Mouse (Mus musculus) forebrain, embryonic 10.5 days (tissue): ENCODE measurements at regions not wholly inside any gene's neighbourhood (a gene's known extent, or its start where the extent isn't known, plus 50 kb on each side); places are given as distances from the start of the nearest gene placed in this dataset.
A peak's percentile ranks its signal among the peaks of the same experiment; 100 is the strongest.

Experiments
- DNase-seq: peaks from one replicate; pipeline ENCODE4 v3.0.0-alpha.2; 2017; ENCODE audit warnings: low spot score; ENCODE audit errors: extremely low spot score
- H3K27ac ChIP-seq: fragments of 300-500 bp; sonication (generic); 2 replicates; pipeline ENCODE4 v1.5.1; 2016; ENCODE audit warnings: mild to moderate bottlenecking
- H3K27me3 ChIP-seq: fragments of 300-500 bp; sonication (generic); 2 replicates; pipeline ENCODE4 v1.6.1; 2016; ENCODE audit warnings: mild to moderate bottlenecking; ENCODE audit not compliant: poor library complexity, severe bottlenecking
- H3K36me3 ChIP-seq: fragments of 300-500 bp; sonication (generic); replicated peaks from 2 replicates; pipeline ENCODE4 v1.6.1; 2016; ENCODE audit warnings: mild to moderate bottlenecking, moderate library complexity
- H3K4me1 ChIP-seq: fragments of 300-500 bp; sonication (generic); 2 replicates; pipeline ENCODE4 v1.6.1; 2016
- H3K4me3 ChIP-seq: fragments of 300-500 bp; sonication (generic); 2 replicates; pipeline ENCODE4 v1.5.1; 2016; ENCODE audit warnings: mild to moderate bottlenecking, moderate library complexity
- H3K9me3 ChIP-seq: fragments of 300-500 bp; sonication (generic); 2 replicates; pipeline ENCODE4 v1.6.1; 2016; ENCODE audit warnings: mild to moderate bottlenecking, moderate library complexity
- WGBS: fragments of 180-500 bp; shearing (Covaris S2); methylation state at CpG from one replicate; pipeline ENCODE4 v1.1.7; 2016; 5-methylcytosine and 5-hydroxymethylcytosine counted together

GRCm38 (mm10) chr16:93140535-93141110, 314.7 kb upstream of the Runx1 start:
- DNase-seq = no peak
- H3K27ac ChIP-seq = no peak overlapping the region
- H3K27me3 ChIP-seq = no peaks in the 10 kb centered on the region; the same call in 1 of the 2 replicates
- no peak overlapping the region for H3K4me3 ChIP-seq
- H3K36me3 ChIP-seq = no peaks in the 10 kb centered on the region
- WGBS = 61% methylated on average over 15 of the region's 15 CpGs
- peaks cover 17% of the 10 kb centered on the region for H3K4me1 ChIP-seq
- no peaks in the 10 kb centered on the region for H3K9me3 ChIP-seq

GRCm38 (mm10) chr16:93137249-93137648, 311.3 kb upstream of the Runx1 start:
- Histone ChIP-seq H3K36me3 (no peaks in the 10 kb centered on the region), H3K9me3 (no peaks in the 10 kb centered on the region), H3K27ac (no peak overlapping the region), H3K4me3 (no peak overlapping the region), H3K27me3 (no peaks in the 10 kb centered on the region; the same call in 1 of the 2 replicates), H3K4me1 (peaks cover 17% of the 10 kb centered on the region)
- no peak for DNase-seq
- 85% methylated on average over 1 of the region's 1 CpGs for WGBS

- no peak overlapping the region for H3K27ac ChIP-seq
- H3K36me3 ChIP-seq = no peaks in the 10 kb centered on the region
- H3K4me3 ChIP-seq = no peak overlapping the region
- H3K4me1 ChIP-seq = no peaks in the 10 kb centered on the region
- no peaks in the 10 kb centered on the region for H3K9me3 ChIP-seq
- 91% methylated on average over 5 of the region's 5 CpGs for WGBS
- no peaks in the 10 kb centered on the region for H3K27me3 ChIP-seq
- DNase-seq = no peak
Measured at GRCm38 (mm10) chr16:93131404-93131803, 305.5 kb upstream of the Runx1 start.

GRCm38 (mm10) chr16:93130622-93131021, 304.7 kb upstream of the Runx1 start:
- Histone ChIP-seq H3K27ac (0 out of 2 replicates have a peak overlapping the region, but pooled peaks have one; percentile 30), H3K4me3 (no peak overlapping the region), H3K9me3 (no peaks in the 10 kb centered on the region), H3K4me1 (no peaks in the 10 kb centered on the region), H3K36me3 (no peaks in the 10 kb centered on the region), H3K27me3 (no peaks in the 10 kb centered on the region)
- no peak for DNase-seq
- 81% methylated on average over 6 of the region's 6 CpGs for WGBS

GRCm38 (mm10) chr16:93123707-93124106, 297.8 kb upstream of the Runx1 start:
- H3K4me3 ChIP-seq = no peak overlapping the region
- no peaks in the 10 kb centered on the region for H3K9me3 ChIP-seq
- no peaks in the 10 kb centered on the region for H3K4me1 ChIP-seq
- no peaks in the 10 kb centered on the region for H3K36me3 ChIP-seq
- DNase-seq = no peak
- 93% methylated on average over 7 of the region's 8 CpGs for whole genome bisulfite sequencing
- no peaks in the 10 kb centered on the region for H3K27me3 ChIP-seq
- no peak overlapping the region for H3K27ac ChIP-seq

- Histone ChIP-seq H3K27me3 (no peaks in the 10 kb centered on the region), H3K36me3 (no peaks in the 10 kb centered on the region), H3K27ac (no peak overlapping the region), H3K9me3 (no peaks in the 10 kb centered on the region), H3K4me1 (no peaks in the 10 kb centered on the region), H3K4me3 (no peak overlapping the region)
- WGBS = 78% methylated on average over 16 of the region's 16 CpGs
- no peak for DNase-seq
Measured at GRCm38 (mm10) chr16:93116111-93116969, 290.4 kb upstream of the Runx1 start.

GRCm38 (mm10) chr16:93110912-93111311, 285.0 kb upstream of the Runx1 start:
- no peak for DNase-seq
- Histone ChIP-seq H3K27ac (no peak overlapping the region), H3K4me1 (no peaks in the 10 kb centered on the region), H3K4me3 (no peak overlapping the region), H3K36me3 (no peaks in the 10 kb centered on the region), H3K27me3 (no peaks in the 10 kb centered on the region), H3K9me3 (no peaks in the 10 kb centered on the region)
- WGBS = 85% methylated on average over 3 of the region's 3 CpGs

GRCm38 (mm10) chr16:93110451-93110850, 284.5 kb upstream of the Runx1 start:
- Histone ChIP-seq H3K9me3 (no peaks in the 10 kb centered on the region), H3K27ac (no peak overlapping the region), H3K4me1 (no peaks in the 10 kb centered on the region), H3K27me3 (no peaks in the 10 kb centered on the region), H3K36me3 (no peaks in the 10 kb centered on the region), H3K4me3 (no peak overlapping the region)
- DNase-seq = no peak
- 86% methylated on average over 6 of the region's 6 CpGs for WGBS

DNA sequence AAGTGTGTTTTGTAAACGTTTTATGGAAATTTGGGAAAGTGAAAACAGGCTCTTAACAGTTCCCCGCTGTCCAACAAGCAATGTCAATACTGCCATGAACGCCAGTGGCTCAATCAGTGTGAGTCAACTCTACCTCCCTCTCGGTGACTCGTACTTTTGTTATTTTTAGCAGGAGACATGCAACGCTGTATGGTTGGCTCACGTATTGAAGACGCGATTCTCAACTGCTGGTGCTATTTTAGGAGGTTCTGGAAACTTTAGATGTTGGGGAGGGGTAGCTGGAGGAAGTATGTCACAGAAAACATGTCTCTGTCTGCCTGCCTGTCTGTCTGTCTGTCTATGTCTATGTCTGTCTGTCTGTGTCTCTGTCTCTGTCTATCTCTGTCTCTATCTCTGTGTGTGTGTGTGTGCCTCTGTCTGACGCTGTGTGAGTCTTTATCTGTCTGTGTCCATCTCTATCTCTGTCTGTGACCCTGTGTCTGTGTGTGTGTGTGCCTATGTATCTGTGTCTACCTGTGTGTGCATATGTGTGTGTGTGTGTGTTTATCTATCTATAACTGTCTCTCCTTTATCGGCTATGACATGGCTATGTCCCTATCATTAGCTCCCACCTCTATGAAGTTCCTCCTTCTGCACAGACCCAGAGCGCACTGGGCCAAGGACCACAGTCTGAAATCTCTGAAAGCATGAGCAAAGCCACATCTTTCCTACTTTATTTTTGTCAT, 283.9 kb upstream of the Runx1 start:
- WGBS = 92% methylated on average over 12 of the region's 12 CpGs
- no peaks in the 10 kb centered on the region for H3K36me3 ChIP-seq

GRCm38 (mm10) chr16:93107524-93107845, 281.5 kb upstream of the Runx1 start:
- WGBS = 90% methylated on average over 5 of the region's 5 CpGs
- no peaks in the 10 kb centered on the region for H3K27me3 ChIP-seq
- no peaks in the 10 kb centered on the region for H3K36me3 ChIP-seq
- H3K9me3 ChIP-seq = no peaks in the 10 kb centered on the region
- no peak overlapping the region for H3K27ac ChIP-seq
- no peaks in the 10 kb centered on the region for H3K4me1 ChIP-seq
- H3K4me3 ChIP-seq = no peak overlapping the region
- no peak for DNase-seq

More for the DNA sequence above, 283.9 kb upstream of the Runx1 start:
- H3K9me3 ChIP-seq = no peaks in the 10 kb centered on the region
- no peaks in the 10 kb centered on the region for H3K27me3 ChIP-seq
- no peak overlapping the region for H3K27ac ChIP-seq
- H3K4me3 ChIP-seq = no peak overlapping the region
- DNase-seq = no peak
- H3K4me1 ChIP-seq = no peaks in the 10 kb centered on the region

- Histone ChIP-seq H3K36me3 (no peaks in the 10 kb centered on the region), H3K9me3 (no peaks in the 10 kb centered on the region), H3K27ac (no peak overlapping the region), H3K27me3 (no peaks in the 10 kb centered on the region), H3K4me1 (peaks cover 4% of the 10 kb centered on the region), H3K4me3 (no peak overlapping the region)
- DNase-seq = no peak
- WGBS = 91% methylated on average over 13 of the region's 13 CpGs
Measured at GRCm38 (mm10) chr16:93106811-93107523, 281.0 kb upstream of the Runx1 start.

DNA sequence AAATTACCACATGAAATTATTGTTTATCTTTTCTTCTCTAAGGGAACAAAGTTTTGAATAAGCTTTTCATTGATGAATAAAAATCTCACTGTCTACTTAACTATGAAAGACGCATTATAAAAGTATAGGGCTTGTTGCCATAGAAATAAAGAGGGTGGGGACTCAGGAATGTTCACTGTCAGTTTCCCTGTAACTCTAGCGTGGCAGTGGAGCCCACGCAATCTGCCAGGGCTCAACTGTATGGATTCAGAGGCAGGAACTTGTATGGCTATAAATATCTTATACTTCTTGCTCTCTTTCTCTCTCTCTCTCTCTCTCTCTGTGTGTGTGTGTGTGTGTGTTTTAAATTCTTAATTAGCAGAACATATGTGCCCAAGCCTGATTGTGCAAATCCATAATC, 276.2 kb upstream of the Runx1 start:
- WGBS = 85% methylated on average over 3 of the region's 3 CpGs
- no peak for DNase-seq

More for the DNA sequence above, 276.2 kb upstream of the Runx1 start:
- H3K4me3 ChIP-seq = no peak overlapping the region
- no peaks in the 10 kb centered on the region for H3K27me3 ChIP-seq
- H3K4me1 ChIP-seq = peaks cover 8% of the 10 kb centered on the region
- H3K9me3 ChIP-seq = no peaks in the 10 kb centered on the region
- no peak overlapping the region for H3K27ac ChIP-seq
- H3K36me3 ChIP-seq = no peaks in the 10 kb centered on the region
